Mouse (Mus musculus) neutrophil, adult 5-6 weeks (primary cell): ENCODE measurements around the gene Styxl1. TPM values are rescaled to one million over a fixed set of nuclear protein-coding genes. Genes with fewer than 3 reads are reported as not detected.

Experiments used
- ATAC-seq: fragments of 151-379, 151-347 bp; 2 replicates; pipeline ENCODE4 v1.8.0; 2017; ENCODE audit warnings: mild to moderate bottlenecking, moderate TSS enrichment; ENCODE audit not compliant: insufficient number of reproducible peaks, poor library complexity, low FRiP score, severe bottlenecking; ENCODE audit errors: extremely low read depth
- total RNA-seq: library from RNA; stranded (forward); fragments of 200-1000 nt; gene quantifications from 2 replicates; pipeline ENCODE4 v1.2.3, GENCODE M21; 2017

The Styxl1 gene
- total RNA-seq, 1 experiment from 2014 or later, result 0.93 TPM

DNA sequence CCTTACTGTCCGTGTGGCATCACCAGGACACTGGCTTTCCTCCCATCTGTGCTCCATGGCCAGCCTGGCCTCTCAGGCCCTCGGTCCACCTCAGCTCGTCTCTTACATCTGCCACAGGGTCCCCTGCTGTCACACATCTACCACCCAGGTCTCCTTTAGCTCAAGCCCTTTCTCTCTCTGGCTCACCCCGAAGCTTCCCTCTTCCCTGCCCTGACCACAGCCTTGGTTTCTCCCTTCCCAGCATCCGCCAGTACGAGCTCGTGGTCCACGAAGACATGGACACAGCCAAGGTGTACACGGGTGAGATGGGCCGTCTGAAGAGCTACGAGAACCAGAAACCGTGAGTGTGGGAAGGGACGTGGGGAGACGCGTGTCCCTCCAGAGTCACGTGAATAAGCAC lies 46.9 kb downstream of the Styxl1 start:
- no peak for ATAC-seq

DNA sequence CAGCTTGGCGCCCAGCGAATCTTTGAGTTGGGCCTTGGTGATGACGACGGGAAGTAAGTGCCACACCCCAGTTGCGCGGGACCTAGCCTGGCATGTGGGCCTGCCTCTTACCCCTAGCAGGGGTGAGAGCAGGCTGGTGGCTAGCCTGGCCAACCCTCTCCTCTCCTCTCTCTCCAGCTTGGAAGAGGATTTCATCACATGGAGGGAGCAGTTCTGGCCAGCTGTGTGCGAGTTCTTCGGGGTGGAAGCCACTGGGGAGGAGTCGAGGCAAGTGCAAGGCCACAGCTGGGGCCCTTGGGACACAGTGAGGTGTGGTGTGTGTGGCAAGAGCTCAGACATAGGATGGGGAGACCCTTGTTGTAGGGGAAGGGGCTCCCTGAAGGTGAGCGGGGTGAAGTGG lies 47.3 kb downstream of the Styxl1 start:
- no peak for ATAC-seq

DNA sequence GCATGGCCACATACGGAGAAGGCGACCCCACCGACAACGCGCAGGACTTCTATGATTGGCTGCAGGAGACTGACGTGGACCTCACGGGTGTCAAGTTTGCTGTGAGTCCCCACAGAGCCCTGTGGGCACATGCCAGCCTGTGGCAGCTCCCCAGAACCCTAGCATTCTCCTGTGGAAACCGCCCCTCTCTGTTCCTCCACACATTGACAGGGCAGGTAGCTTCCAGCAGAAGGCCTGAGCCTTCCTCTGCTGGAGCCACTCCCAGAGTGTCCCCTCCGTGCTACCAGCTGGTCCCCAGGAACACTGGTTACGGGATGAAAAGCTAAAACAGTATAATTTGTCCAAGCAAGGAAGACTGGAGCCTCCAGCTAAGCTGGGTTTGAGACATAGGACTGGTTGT lies 47.9 kb downstream of the Styxl1 start:
- ATAC-seq, result no peak

DNA sequence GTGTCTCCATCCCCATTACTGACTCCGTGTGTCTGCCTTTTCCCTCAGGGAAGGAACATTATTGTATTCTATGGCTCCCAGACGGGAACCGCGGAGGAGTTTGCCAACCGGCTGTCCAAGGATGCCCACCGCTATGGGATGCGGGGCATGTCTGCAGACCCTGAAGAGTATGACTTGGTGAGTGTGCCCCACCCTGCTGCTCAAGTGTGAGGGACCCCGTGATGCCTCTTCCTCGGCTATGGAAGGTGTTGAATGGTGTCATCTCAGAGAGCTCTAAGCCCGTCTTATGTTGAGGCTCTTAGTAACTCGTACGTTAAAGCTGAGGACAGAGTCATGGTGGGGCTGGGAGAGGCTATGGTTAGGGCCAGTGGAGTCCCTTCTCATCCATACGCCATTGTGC lies 48.8 kb downstream of the Styxl1 start:
- ATAC-seq, result no peak

DNA sequence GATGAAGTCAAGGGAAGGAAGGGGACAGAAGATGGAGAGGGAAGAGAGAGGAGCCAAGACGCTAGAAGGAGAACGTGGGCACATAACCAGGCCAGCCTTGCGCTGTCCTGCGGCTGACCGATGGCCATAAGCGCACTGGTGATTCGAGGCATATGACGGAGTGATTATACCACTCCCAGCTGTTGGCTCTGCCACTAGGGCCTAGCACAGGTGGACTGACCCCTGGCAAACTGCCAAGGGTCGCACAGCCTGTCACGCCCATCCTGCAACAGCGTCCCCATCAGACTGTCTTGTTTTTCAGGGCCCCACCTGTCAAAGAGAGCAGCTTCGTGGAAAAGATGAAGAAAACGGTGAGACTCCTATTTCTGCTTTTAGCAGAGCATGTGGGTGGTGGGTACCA lies 49.8 kb downstream of the Styxl1 start:
- no peak for ATAC-seq

DNA sequence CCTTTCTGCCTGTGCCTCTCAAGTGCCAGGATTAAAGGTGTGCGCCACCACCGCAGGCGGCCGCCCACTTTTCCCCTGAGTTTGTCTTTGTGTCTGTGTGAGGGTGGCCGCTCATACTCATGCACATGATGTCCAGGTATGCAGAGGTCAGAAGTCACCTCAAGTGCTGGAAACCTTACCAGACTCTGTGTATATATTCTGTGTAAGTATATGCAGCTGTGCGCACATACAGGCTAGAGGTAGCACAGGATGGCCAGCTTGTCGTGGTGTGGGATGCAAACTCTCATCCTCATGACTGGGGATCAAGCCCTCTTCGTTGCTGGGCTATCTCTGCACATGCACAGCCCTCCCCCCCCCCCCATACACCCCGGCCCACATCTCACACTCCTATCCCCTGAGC lies 50.3 kb downstream of the Styxl1 start:
- ATAC-seq, result no peak

DNA sequence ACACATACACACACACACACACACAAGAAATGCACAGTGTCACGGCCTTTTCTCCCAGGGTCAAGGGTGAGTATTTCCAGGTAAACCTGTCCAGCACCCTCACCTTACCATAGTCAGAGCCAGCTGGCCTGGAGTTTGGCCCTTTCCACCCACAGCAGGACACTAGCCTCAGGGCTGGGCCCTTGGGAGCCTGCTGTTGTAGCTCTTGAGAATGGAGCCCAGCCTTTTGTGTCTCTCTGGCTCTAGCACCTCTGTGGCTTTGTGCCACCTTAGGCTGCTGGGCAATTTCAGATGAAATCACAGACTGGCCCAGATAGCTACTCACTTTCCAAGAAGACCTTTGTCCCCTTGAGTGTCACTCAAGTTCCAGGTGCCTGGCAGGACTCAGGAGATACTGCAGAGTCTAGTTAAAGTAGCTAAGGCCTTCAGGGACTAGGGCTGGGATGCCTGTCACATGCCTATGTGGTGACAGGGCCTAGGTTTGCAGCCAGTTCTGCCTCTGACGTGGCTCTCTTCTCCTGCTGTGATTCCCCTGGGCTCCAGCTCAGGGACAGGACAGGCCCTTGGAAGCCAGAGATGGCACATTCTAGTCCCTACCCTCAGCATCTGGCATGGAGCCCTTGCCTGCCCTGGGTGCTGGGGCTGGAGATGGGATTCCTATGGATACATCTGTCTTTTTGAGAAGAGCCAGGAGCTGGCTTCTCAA lies 51.4 kb downstream of the Styxl1 start:
- no peak for ATAC-seq

DNA sequence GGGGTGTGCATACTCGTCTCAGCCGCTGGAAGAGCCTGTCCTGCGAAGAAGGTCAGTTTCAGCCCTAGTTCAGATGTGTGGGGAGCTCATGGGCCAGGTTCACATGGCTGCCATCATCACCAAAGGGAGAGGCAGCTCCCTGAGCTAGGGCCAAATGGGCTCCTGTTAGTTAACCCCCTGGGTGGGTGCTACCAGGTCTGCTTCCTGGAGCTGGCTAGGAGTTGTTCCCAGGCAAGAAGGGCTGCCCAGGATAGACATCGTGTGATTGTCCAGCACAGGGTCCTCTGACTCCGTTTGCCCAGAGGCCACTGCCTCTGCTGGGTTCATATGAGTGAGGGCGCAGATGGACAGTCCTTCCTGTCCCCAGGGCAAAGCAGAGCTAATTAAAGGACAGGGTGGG lies 52.2 kb downstream of the Styxl1 start:
- no peak for ATAC-seq

DNA sequence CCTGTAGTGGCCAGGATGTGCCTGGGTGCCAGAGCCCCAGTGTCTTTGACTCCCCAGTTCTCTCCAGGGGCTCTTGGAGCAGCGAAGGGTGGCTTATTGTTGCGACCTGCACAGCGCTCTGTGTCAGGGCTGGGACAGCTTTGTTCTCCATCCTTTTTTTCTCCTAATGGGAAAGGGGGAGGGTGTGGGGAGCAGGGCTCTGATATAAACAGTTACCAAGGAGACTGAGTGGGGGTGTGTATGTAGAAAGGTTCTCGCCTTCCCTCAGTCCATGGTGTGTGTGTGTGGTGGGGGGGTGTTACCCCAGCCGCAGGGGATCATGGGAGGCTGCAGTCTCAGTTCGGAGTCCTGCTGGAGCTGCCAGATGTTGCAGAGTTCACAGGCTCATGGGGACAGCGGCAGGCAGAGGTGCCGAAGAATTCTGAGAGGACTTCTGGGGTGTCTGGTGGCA lies 52.8 kb downstream of the Styxl1 start:
- ATAC-seq, result no peak

DNA sequence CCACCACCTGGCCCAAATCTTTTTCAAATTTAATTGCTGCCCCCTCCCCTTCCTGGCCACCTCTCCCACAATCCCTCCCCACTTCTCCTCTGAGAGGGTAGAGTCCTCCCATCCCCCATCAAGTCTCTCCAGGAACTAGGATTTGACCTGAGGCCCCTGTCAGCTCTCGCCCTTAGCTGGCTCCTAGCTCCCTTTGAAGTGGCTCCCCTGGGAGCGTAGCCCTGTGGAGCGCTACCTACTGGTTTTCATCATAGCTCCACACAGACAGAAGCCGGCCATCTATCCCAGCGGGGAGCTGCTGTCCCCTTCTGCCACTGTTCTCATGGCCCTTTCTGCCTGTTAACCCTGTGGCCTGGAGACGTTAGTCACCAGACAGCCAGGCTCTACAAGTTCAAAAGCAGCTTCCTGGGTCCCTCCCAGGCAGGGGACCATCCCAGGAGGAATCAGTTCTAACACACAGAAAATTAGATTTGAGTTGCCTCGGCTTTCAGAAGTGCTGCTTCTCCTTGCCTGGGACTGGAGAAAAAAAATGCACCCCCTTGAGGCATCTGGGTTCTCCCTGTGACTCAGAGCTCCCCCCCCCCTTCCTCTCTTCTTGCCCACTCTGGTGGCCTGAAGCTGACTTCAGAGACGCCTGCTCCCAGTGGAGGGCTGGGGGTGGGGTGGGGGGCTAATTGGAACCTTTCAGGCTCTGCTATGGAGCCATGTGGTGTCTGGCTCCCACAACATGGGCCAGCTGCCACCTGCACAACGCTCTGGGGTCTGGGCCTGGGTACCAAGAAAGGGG lies 53.5 kb downstream of the Styxl1 start:
- ATAC-seq, result no peak

DNA sequence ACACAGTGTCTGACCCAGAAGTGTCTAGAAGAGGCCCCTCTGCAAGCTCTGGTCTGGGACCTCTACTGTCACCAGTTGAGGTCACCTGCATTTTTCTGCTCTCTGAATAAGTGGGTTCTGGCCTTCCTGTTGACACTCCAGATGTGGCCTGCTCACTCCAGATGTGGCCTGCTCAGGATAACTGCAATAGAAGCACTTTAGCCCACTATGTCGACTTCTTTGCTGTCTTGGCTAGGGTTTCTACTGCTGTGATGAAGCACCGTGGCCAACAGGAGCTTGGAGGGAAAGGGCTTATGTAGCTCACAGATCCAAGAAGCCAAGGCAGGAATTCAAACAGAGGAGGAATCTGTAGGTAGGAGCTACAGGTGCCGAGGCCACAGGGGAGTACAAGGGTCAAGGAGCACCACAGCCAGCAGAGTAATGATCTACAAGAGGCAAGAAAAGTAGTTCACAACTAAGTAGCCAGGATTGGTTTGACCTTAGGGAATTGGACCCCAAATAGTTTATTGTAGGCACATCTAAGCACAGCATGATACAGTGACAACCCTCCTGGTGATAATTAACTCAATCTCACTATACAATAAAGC lies 54.9 kb downstream of the Styxl1 start:
- ATAC-seq, result no peak

DNA sequence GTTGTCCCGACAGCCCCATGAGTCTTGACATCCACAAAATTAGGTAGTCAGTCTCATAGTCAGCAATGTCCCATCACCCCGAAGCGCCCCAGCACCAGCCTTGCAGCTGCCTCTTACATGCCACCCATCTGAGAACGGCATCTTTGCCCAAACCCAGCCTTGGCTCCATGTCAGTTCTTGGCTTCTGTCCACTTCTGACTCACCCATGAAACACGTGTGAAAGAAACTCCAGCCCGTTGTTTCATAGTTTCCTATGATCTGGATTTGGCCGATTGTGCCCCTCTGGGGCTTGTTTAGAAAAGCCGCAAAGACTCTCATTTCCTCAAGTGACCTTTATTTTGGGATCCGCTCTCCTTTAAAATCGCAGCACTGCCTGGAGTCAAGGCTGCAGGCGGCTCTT lies 56.1 kb downstream of the Styxl1 start:
- ATAC-seq, result no peak

DNA sequence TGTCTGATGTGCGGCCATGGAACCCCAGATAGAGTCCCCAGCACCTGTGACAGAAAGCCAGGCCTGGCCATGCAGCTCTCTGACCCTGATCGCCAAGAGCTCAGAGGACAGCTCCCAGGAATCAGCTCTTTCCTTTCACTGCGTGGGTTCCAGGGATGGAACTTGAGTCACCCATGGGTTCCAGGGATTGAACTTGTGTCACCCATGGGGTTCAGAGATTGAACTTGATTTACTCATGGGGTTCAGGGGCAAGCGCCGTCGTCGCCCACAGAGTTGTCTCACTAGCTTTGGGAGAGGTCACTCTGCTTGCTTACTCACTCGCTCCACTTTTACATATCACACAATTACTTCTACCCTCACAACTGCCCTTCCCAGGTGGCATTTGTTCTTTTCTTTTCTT lies 57.1 kb downstream of the Styxl1 start:
- no peak for ATAC-seq

DNA sequence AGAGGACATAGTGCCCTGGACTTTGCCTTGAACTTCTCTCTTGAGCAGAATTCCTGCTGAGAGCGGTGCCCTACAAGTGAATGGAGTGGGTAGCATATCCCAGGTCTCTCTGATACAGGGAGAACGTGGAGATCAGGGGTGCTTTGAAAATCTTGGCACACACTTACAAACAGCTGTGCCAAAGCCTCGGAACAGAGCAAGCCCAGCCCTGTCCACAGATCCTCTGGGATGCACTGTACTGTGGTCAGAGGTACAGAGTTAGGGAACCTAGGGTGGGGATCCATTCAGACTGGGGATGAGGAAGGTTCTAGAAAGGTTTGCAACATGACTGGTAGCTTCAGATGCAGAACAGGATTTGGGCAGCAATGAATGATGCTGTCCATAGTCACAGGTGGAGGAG lies 58.1 kb downstream of the Styxl1 start:
- ATAC-seq, result no peak

DNA sequence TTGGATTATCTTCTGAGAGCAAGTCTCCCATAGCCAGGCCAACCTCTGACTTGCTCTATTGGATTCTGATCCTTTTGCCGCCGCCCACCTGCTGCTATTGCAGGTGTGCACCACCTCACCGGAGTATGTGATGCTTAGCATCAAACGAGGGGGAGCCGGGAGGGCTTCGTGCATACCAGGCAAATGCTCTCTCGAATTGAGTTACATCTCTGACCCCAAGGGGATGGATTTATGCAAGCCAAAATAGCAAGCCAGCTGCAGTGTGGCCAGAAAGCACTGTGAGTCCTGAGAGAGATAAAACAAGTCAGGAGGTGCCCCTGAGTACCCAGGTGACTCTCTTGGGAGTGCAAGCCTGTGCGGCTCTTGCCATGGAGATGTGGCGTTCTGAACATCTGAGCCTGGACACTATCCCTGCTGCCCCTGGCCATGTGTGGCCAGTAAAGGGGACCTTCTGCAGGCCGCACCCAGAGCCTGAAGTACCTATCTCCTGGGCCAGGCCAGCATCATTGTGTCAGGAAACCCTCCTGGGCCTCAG lies 58.5 kb downstream of the Styxl1 start:
- no peak for ATAC-seq

DNA sequence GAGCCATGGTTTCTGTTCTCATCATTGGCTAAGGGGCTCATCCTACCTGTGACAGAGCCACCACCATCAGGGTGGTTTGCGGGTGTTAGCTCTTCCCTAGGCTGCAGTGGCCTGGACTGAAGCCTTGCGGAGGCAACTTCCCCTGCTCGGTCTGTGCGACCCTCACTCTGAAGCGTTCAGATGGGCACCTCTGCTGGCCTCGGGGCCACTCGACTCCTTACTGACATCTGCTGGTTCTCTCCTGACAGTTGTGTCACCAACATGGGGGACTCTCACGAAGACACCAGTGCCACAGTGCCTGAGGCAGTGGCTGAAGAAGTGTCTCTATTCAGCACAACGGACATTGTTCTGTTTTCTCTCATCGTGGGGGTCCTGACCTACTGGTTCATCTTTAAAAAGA lies 62.6 kb downstream of the Styxl1 start:
- no peak for ATAC-seq

DNA sequence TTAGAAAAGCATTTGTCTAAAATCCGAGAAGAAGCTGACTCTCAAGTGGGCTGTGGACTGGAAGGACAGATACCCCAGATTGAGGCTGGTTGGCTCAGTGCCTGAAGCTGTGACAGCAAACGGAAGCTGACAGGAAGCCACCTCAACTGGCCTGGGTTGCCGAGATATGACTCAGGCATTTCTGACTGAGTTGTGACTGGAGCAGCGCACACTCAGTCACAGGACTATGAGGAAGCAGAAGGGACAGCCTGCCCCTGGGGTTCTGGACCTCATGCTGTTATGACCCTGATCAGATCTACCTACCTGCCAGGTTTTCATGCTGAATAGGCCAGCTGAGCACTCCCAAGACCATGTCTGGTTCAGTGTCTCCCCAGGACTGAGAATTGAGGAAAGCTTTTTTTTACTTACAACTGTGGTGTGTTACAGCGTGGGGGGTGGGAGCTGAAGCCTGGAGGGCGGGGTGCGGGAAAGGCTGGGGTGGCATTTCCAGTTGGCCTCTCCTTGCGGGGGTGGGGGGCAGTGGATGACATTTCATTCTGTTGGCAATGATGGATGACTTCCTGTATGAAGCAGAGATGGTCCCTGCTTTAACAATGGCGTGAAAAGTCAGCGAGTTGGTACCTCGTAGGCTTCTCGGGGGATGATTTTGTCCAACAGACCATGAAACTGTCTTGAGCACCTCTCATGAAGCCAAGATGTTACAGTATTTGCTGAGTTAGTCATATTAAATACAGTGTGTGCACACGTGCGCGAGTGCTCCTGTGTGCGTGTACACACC lies 64.6 kb downstream of the Styxl1 start:
- peak; percentile 92 for ATAC-seq

DNA sequence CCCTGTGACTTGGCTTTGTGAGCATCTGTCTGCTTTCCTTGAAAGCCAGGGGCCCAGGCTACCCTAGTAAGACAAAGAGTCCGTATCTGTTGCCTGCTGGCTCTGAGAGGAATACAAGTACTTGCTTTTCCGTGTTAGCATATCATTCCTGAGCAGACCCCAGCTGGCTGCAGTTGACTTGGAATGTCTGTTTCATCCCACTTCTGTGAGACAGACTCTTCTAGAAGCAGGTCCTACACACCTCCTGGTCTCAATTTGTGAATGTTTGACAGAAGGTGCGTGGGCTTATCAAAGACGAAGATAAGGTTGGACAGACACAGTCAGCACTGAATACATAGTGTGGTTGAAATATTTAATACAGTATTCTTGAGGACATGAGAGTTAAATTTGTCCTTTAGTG lies 65.4 kb downstream of the Styxl1 start:
- ATAC-seq, result no peak

DNA sequence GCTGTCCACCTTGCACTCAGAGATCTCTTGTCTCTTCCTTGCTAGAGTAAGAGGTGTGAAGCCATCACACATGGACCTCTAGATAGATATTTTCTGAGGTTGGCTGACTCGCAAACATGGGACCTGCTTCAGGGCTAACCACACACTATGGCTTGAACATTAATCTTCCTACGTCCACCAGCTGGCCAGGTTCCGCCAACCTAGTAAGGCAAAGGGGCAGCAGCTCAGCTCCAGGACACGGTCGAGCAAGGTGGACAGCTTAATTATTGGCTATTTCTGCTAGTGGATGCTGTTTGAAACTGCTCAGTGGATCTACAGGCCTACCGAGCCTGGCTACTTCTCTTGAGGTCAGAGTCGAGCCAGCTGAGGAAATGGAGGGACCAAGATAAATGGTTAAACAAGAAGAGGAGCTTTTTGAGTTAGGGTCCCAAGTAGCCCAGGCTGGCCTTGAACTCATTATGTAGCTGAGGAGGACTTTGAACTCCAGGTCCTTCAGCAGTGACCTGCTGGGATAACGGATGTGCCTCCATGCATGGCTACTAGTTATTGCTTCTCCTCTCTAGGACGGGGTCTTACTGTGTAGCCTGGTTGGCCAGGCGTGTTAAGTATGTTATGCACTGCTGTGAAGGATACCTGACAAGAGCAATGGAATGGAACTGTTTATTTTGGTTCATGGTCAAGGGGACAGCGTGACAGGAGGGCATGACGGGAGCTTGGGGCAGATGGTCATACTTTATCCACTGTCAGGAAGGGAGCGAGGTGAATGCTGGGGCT lies 66.4 kb downstream of the Styxl1 start:
- no peak for ATAC-seq
